Mouse (Mus musculus): ENCODE data around the gene Dync1i1.
"Not testable (repeated sequence)": the region's sequence is repeated elsewhere in the genome, so short reads cannot be mapped to it uniquely, and the experiment has no call there.

Gene Dync1i1

DNA sequence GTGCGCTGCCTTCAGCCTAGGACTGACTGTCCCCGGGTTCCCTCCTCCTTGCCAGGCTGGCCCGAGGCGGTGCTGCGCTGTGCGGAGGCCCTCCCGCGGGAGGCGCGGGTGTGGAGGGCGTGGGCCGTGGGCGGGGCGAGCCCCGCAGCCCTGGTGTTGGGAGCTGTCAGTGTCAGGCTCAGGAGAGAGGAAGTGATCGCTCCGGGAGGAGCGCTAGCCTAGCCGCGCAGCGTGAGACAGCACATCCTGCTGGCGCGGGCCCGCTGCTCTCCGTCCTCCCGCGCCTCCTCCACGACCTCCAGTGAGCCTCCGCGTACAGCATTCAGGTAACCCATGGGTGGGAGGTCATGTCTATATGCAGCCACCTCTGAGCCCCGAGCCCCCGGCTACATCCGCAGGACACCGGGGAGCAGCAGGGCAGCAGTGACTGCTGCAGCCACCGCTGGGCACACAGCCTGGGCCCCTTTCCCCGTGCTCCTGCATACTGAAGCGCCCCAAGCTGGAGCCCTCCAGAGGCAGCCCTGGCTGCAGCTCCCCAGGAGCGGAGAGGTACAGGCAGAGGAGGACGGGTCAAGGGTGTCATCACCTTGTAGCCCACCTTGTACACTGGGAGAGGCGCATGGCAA lies at the start of gene Dync1i1:
Gene Dync1i1 (plus strand): TSS at position 29 of the 626 bp plus-strand sequence.
- no peak for DNase-seq (ENCODE audit: low read depth)

DNA sequence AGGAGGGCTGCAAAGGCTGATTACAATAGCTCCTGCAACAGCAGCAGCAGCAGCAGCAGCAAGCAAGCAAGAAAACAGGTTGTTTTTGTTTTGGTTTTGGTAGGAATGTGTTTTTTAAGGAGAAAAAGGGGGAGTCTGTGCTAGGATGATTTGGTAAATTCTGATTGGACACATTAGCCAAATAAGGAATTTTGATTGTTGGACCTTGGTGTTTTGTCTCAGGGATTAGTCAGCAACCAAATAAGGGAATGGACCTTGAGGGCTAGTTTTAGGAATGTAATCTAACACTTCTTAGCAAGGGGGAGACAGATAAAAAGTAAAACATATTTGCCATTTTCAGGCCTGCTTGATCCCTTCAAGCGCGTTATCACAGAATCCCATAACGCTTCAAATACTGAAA lies 45.7 kb upstream of the Dync1i1 start:
- no peak for DNase-seq (ENCODE audit: low read depth)

DNA sequence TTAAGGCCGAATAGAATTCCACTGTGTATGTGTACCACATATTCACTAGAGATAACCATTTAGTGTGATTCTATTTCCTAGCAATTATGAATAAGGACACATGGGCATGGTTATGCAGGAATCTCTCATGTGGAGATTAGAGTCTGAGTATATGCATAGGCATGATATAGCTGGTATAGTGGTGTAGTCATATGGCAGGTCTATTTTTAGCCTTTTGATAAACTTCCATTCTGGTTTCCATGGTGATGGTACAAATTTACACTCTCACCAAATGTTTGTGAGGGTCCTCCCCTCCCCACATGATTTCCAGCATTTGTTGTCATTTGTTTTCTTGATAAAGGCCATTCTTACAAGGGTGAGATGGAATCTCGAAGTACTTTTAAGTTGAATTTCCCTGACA lies 23.6 kb upstream of the Dync1i1 start:
- DNase-seq (ENCODE audit: low read depth), result no peak

DNA sequence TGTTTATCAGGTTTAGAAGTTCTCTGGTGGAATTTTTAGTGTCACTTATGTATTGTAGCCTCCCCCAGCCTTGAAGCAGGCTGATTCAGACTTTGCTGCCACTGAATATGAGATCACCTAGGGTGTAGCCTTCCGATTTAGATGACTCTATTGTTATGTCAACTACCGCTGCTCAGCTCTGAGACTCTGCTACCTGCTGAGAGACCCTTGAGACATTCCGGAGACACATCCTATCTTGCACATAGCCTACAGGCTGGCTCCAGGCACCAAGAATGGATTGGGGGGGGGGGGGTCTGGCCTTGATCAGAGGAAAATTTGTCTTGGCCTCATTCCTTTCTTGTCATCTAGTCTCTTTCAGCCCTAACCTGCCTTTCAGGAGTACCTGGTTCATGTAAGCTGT lies 17.5 kb upstream of the Dync1i1 start:
- DNase-seq (ENCODE audit: low read depth), result not testable (repeated sequence)

DNA sequence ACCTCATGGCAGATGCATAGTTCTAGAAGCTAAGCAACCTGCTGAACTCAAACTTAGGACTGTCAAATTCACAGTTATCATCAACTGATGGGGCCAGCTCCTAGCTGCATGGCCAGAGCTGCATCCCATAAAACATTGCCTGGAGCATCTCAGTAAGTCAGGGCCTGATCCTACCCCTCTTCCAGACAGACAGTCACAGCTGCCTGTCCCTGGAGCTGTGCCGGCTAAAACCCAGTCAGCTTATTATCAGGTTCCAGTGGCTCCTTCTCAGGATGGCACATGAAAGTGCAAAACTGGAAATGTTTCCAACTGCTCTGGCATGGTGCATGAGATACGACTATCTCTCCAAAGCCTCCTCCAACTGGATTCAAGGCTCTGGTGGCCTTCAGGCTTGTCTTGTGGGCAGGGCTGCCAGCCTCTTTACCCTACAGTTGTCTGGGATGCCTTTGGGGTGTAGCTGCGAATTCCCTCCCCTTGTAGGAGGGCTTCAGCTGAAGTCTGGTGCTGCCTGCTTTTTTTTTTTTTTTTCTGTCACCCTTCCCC lies 15.3 kb upstream of the Dync1i1 start:
- no peak for DNase-seq (ENCODE audit: low read depth)

DNA sequence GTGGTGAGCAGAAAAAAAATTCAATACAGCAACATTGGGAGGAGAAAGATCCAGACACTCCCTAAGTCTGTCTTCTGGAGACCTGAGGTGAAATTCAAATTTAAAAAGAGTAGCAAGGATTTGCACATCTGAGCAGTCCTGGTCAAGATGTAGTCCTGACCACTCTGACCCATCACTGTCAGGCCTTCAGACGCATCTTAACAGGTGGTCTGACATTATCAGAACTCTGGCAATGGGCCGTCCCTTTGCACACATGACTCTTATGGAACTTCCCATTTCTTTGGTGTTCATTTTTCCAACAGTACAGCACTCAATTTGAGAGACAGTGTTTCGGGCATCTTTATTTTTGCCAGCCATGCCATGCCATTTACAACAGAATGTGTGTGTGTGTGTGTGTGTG lies 12.8 kb upstream of the Dync1i1 start:
- DNase-seq (ENCODE audit: low read depth), result no peak

DNA sequence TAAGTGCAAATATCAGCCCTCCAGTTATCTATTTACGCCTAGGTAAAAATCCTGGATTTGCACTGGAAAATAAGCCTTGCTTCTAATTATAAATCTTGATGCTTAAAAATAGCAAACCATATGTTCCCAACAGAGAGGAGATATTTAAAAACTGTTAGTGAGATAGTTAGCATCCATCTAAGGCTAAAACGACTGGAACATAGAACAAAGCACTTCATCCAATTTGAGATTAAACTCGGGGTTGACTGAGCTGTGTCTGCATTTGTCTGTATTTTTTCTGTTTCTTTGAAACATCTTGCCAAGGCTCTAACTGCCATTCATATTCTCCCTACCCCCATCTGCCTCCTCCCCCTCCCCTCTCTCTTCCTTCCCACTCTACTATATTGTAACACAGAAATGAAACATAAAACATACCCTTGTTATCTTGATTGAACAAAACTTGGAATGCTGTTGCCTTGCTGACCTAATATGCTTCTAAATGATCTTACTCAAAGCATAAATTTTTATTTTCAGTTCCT lies 10.3 kb upstream of the Dync1i1 start:
- no peak for DNase-seq (ENCODE audit: low read depth)

DNA sequence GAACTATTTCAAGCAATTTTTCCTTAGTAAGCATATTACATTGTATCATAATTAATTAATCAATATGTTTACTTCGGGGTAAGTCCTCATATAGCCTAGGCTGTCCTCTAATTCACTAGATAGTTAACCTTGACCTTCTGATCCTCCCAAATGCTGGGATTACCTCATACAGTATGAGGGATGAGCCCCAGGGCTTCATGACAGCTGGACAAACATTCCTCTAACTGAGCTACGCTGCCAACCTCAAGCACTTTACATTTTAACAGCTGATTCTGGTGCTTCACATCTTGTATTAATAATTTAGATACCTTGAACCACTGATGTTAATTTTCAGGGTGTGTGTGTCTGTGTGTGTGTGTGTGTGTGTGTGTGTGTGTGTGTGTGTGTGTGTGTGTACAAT lies 6.5 kb upstream of the Dync1i1 start:
- DNase-seq (ENCODE audit: low read depth), result no peak

DNA sequence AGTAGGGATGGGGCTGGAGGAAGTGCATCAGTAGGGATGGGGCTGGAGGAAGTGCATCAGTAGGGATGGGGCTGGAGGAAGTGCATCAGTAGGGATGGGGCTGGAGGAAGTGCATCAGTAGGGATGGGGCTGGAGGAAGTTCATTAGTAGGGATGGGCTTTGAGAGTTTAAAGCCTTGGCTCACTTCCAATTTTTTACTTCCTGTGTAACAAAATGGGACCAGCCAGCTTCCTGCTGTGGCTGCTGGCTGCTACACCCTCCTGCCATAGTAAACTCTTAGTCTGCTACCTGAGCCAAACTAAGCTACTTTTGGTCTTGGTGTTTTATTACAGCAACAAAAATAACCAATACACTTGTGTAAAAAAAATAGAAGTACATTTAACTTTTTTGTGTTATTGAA lies 4.7 kb upstream of the Dync1i1 start:
- not testable (repeated sequence) for DNase-seq (ENCODE audit: low read depth)

DNA sequence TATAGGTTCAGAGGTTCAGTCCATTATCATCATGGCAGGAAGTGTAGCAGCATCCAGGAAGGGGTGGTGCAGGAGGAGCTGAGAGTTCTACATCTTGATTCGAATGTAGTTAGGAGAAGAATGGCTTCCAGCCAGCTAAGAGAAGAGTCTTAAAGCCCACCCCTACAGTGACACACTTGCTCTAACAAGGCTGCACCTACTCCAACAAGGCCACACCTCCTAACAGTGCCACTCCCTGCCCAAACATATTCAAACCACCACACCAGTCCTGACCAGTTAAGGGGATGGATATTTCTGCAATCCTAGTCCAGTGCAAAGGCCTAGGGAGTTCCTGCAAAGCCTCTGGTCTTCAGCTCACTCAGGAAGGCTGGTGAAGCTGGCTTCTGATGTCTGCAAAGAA lies 1.5 kb upstream of the Dync1i1 start:
- no peak for DNase-seq (ENCODE audit: low read depth)

DNA sequence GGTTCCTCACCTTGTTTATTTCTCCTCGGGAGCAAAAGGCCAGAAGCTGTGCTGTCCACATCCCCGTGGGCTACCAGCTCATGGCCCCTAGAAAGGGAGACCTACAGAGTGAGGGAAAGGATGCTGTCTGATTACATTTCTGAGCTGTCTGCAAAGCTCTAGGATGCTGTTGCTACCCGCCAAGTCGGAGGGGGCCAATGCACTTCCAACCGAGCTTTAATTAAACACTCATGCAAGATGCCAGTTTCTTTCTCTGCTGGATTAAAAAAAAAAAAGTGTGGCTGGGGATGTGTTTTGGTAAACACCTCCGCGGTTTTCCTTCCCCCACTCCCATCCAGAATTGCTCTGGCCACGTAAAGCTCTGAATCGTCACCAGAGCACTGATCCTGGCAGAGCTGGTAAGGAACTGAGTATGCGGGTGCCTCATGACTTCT lies 815 bp downstream of the Dync1i1 start:
- no peak for DNase-seq (ENCODE audit: low read depth)

DNA sequence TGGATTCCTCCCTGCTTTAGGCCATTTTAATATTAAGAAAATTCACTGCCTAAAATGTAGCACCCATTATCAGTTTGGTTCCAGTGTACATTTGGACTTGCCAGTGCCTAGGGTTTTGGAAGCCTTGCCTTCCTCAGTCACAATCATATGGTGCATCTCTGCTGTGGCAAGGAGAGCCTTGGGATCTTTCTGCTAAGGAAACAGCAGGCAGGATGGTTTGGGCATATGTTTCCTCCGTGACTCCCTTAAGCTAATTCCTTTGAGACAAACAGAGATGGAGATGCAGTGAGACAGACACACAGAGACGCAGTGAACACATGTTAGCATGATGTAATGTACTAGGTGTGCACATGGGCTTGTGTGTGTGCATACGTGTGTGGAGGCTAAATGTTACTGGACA lies 7.8 kb downstream of the Dync1i1 start:
- no peak for DNase-seq (ENCODE audit: low read depth)

DNA sequence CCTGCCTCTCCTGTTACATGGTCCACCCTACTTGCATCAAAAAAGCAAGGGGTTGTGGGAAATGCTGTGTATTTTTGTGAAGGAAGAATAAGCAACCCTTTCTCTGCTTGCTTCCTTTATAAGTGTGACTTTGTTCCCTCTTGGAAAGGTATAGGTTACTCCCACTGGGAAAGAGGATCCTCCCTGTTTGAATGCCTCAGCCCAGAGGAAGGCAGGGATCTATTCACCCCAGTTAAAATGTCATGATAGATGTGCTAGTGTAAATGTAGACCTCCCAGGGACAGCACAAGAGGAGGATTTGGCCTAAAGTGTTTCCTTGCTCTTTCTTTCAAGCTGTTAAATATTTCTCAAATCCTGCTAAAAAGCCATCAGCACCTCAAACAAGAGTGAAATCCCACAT lies 9.0 kb downstream of the Dync1i1 start:
- no peak for DNase-seq (ENCODE audit: low read depth)

DNA sequence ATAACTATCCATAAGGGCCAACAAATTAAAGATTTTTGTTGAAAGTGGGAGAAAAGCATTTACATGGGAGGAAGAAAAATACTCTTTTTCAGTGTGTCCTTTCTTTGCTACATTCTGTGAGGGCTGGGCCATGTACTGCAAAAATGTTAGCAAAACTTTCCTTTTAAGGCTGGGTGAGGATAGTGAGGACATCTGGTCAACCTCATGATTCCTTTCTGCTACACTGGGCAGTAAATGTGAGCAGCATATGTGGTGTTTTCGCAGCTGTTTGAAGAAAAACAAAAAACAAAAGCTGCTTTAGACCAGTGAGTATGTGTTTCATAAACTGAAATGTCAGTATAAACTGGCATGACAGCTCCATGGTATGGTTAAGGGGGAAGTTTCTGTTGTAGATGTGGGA lies 9.4 kb downstream of the Dync1i1 start:
- DNase-seq (ENCODE audit: low read depth), result no peak

DNA sequence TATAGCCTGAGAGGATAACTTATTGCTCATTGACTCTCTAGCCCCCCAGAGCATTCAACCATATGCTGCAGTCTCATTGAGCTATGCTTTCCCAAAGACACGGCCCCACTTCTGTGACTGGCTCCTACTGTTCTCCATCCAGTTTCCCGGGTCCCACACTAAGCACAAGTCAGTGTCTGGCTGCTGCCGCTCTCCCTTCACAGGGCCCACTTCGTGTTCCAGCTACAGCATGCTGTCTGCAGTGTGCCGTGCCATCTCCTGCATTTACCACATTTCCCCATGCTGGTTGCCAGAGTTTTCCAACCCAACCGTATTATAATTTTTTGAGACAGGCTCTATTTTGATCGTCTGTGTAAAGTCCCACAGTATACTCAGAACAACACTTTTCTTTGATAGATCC lies 14.3 kb downstream of the Dync1i1 start:
- no peak for DNase-seq (ENCODE audit: low read depth)

DNA sequence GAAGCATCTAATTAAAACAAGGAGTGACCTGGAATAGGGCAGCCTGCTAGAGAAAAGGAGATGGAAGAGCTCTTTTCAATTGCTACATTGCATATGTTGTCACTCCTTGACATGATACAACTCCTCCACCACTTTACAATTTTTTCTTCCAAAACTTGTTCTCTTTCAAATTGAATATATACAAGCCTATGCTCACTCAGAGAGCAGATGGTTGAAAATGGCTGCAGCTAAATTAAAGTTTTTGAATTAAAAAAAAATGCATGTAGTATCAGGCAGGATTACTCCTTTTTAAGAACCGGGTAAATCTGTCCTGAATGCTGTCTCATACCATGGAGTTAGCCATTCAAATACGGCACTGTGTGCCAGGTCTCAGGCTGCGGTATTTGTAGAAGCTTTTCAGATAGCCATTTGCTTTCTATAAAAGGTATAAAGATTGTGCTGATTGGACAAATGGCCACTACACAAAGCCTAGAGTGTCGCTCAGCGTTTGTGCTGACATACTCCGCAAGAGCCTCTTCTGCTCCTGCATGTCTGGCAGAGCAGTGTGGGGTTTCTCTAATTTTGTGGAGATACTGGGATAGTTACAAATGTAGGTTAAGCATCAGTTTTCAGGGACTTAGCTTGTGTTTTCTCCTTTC lies 16.1 kb downstream of the Dync1i1 start:
- DNase-seq (ENCODE audit: low read depth), result no peak

DNA sequence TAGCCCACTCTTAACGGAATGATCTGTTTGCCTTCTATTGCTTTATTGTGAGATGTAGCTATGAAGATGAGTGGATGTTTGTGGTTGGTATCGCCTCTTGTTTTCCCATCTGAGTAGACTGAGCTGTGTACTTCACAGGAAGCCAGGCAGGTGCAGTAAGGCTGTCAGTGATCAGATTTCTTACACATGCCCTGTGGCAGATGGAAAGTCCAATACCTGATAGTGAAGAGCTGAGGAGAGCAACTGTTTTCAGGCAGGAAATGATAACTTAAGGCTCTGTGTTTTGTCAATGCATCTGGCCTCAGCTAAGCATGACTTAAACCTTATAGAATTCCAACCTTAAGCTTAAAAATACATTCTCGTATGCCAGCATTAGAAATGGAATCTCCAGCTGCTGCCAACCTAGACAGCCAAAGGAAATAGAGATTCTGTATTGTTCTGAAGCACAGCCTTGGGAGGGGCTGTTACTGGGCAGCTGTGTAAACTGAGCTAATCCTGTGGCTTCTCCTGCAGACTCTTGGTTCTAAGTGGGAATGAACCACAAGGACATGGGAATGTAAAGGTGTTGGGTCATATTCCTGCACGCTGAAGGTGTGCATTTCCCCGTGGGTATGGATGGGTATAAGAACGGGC lies 24.8 kb downstream of the Dync1i1 start:
- DNase-seq (ENCODE audit: low read depth), result no peak

DNA sequence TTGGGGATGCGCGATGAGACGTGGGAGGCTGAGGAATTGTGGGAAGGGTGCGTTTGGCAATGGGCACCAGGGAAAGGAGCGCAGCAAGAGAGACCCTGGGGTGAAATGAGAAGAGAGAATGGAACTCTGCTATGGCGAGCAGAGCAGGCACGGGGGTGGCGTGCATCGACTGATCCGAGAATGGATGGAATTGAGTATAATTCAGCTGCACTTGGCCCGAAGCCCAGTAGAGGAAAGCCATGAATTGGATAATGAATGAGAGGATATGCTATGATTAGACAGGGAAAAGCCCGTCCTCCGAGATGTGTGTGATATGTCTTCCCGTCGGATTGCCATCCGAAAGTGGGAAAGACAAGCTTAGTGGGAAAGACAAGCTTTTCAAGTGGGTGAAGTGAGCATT lies 26.7 kb downstream of the Dync1i1 start:
- DNase-seq (ENCODE audit: low read depth), result no peak

DNA sequence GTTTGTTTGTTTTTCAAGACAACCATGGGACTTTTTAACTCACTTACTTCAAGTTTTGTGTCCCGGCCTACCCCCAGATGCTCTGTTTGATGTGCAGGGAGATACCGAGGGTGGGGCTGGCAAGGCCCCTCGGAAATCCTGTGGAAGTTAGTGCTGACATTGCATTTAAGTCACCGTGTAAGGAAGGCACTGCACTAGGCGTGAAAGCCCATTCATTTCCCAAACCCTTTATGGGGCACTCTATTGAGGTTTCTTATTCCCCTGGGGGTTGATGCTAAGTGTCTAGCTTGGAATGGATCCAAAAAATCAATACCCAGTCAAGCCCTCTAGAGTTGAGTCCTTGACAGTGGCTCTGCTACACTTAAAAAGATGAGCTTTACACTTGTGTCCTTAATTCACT lies 27.2 kb downstream of the Dync1i1 start:
- DNase-seq (ENCODE audit: low read depth), result no peak

DNA sequence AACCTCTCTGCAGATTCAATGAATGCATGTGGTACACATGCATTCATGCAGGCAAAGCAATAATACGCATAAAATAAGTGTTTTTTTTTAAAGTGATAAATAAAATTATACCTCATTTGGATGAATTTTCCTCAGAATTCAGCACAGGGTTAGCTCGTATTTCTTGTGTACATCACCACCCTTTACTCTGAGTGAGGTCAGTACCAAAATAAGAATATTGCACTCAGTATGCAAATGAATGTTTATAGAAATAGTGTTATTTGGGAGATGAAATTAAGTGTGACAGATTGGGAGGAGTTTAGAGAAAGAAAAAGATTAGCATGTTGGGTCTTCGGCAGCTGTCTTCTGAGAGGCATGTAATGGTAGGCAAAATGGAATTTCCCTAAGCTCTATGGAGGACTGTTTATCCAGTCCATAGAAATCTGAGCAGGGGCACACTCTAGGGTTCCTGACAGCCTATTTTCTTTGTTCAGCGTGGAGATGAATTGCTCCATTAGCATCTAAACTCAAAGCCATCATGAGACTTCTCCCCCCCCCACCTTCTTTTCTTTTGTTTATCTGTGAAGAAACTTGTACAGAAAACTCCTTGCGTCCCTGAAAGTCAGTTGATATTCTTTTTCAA lies 31.2 kb downstream of the Dync1i1 start:
- no peak for DNase-seq (ENCODE audit: low read depth)

DNA sequence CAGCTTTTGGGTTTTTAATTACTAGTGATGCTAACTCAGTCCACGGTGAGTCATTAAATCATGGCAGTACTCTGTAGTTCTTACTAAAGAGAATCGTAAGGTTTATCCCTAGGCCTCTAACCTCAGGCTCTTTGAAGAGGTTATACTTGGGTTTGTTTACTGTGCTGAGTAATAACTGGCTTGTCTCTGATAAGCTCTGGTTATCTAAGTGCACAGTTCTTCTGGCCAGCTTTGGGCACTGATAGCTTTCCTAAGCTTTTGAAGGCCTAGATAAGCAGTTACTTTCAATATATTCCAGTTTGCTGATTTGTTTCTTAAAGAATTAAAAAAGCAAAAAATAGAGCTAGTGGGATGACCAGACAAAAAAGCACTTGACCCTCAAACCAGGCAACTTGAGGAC lies 37.5 kb downstream of the Dync1i1 start:
- no peak for DNase-seq (ENCODE audit: low read depth)

DNA sequence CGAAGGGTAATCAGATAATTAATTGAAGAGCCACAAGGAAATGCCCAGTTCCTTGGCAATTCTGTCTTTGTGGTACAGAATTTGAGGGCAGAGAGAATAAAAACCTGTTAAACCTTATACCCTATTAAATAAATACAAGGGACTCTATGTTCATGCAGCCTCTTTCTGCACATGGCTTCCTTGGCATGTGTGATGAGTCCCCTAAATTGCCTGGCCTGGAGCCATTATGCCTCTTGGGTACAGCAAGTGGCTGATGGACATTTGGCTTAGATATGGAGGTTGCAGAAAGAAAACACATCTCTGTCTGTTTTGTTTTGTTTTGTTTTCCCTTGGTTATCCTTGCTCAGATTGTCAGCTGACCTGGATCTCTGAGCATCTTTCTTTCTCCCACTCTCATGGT lies 43.1 kb downstream of the Dync1i1 start:
- no peak for DNase-seq (ENCODE audit: low read depth)

DNA sequence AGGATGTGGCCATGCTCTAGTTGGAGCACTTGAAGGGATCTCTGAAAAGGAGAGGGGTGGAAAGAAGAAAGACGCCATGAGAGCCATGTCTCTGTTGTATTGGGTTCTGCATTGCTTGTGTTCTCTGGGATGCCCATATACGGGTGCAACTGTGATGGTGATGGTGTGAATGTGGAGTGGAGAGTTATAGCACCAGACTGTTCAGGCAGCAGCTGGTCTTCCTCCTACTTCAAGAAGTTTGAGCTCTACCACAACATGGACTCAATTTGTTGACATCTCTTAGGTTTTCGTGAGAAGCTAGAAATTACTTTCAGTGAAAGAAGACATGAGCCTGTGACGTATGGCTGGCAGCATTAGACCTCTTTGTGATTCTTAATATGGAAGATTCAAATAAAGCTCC lies 44.8 kb downstream of the Dync1i1 start:
- DNase-seq (ENCODE audit: low read depth), result no peak

Data from NIH3T3 (cell line).